In the genomic region with DNA sequence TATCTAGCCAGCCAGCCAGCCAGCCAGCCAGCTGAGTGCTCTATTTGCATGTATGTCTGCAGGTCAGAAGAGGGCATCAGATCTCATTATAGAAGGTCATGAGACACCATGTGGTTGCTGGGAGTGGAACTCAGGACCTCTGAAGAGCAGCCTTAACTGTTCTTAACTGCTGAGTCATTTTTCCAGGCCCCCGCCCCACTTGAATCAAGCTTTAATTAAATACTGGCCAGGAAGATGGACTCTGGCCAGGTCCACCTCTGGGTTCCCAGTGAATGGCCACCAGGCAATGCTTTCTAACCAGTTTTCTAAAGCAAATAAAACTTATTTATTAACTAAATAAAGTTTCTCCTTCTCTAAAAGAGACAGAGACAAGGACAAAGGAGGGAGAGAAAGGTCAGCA, we compare ENCODE assay signal across 20 mouse cellular contexts. TPM values are rescaled to one million over a fixed set of nuclear protein-coding genes. Genes with fewer than 3 reads are reported as not detected.
DNase-seq lines count a peak whose midpoint lies in the region; ATAC-seq and TF ChIP-seq lines count a peak whose summit lies in the region.
"Had no signal": no experiment of that assay in that cellular context is flagged by ENCODE, and none has a peak within 500 bp of the region (broad histone marks: within the 10 kb centered on the region; RNA-seq: fewer than 3 reads in every experiment).

No protein-coding gene starts in this region.

- 82% methylated on average over 1 of the region's 1 CpGs for WGBS in intestine, embryonic 15.5 days
- WGBS in intestine, embryonic 16.5 days = 88% methylated on average over 1 of the region's 1 CpGs
- WGBS in kidney, postnatal 0 days = 76% methylated on average over 1 of the region's 1 CpGs
- WGBS in liver, embryonic 16.5 days (ENCODE audit: insufficient replicate concordance) = 40% methylated on average over 1 of the region's 1 CpGs

- no peaks in the 10 kb centered on the region for H3K4me1 ChIP-seq in intestine, embryonic 15.5 days (replicated peaks)
- H3K4me1 ChIP-seq in intestine, embryonic 16.5 days (ENCODE audit: control insufficient read depth, insufficient read depth, low read length) = no peaks in the 10 kb centered on the region
- H3K4me1 ChIP-seq in kidney, postnatal 0 days (replicated peaks; ENCODE audit: insufficient read depth, low read length) = no peaks in the 10 kb centered on the region
- no peaks in the 10 kb centered on the region for H3K4me1 ChIP-seq in liver, embryonic 16.5 days (ENCODE audit: control insufficient read depth, low read depth, low read length)
- H3K4me1 ChIP-seq: heart, embryonic 13.5 days; stomach, embryonic 15.5 days had no signal

- no peak overlapping the region for H3K27ac ChIP-seq in intestine, embryonic 15.5 days
- H3K27ac ChIP-seq in intestine, embryonic 16.5 days (ENCODE audit: low read length) = no peak overlapping the region
- no peak overlapping the region for H3K27ac ChIP-seq in kidney, postnatal 0 days
- H3K27ac ChIP-seq in liver, embryonic 16.5 days (ENCODE audit: low read length) = no peak overlapping the region
- H3K27ac ChIP-seq: heart, embryonic 13.5 days; stomach, embryonic 15.5 days had no signal

- H3K9ac ChIP-seq in intestine, embryonic 15.5 days = no peak overlapping the region
- no peak overlapping the region for H3K9ac ChIP-seq in intestine, embryonic 16.5 days (ENCODE audit: low read depth, low read length)
- no peak overlapping the region for H3K9ac ChIP-seq in kidney, postnatal 0 days (ENCODE audit: low read depth, low read length)
- H3K9ac ChIP-seq in liver, embryonic 16.5 days (ENCODE audit: low read depth, low read length) = no peak overlapping the region
- H3K9ac ChIP-seq: heart, embryonic 13.5 days; lung, embryonic 14.5 days; stomach, embryonic 15.5 days had no signal

- TF ChIP-seq CTCF in kidney, postnatal 0 days (IDR thresholded peaks at IDR 0.05; ENCODE audit: low read depth) = no peak

- no peak for DNase-seq in kidney, postnatal 0 days (ENCODE audit: low spot score)
- peak; percentile 80 for DNase-seq in lung, postnatal 36 days
- no peak for DNase-seq in heart, adult 8-10 months (ENCODE audit: low spot score)
- no peak for DNase-seq in layer of hippocampus, postnatal 14 days (ENCODE audit: low spot score in 2 of 2)
- DNase-seq in urinary bladder, postnatal 10 days (ENCODE audit: low spot score) = no peak
- DNase-seq: cerebellum, adult 11 months; cerebellum, postnatal 36 days; heart, postnatal 4 days; layer of hippocampus, adult 9-11 months; lung, embryonic 14.5 days; right cerebral cortex, adult 18-20 months; thymus, postnatal 25 days had no signal

- 0 out of 2 replicates have a peak, but pooled peaks have one; percentile 16 for ATAC-seq in intestine, embryonic 15.5 days
- no peak for ATAC-seq in intestine, embryonic 16.5 days
- ATAC-seq in kidney, postnatal 0 days (replicated peaks; ENCODE audit: low FRiP score, low read depth) = peak; percentile 79
- ATAC-seq in liver, embryonic 16.5 days (ENCODE audit: low read depth) = peak; percentile 62

- no peaks in the 10 kb centered on the region for H3K27me3 ChIP-seq in intestine, embryonic 15.5 days (replicated peaks)
- no peaks in the 10 kb centered on the region for H3K27me3 ChIP-seq in intestine, embryonic 16.5 days (replicated peaks; ENCODE audit: control insufficient read depth, insufficient read depth, low read length)
- no peaks in the 10 kb centered on the region for H3K27me3 ChIP-seq in kidney, postnatal 0 days (ENCODE audit: insufficient read depth, low read length)
- no peaks in the 10 kb centered on the region for H3K27me3 ChIP-seq in liver, embryonic 16.5 days (ENCODE audit: control insufficient read depth, insufficient read depth, low read depth, low read length)
- H3K27me3 ChIP-seq: heart, embryonic 13.5 days; stomach, embryonic 15.5 days had no signal

- H3K9me3 ChIP-seq in intestine, embryonic 15.5 days = no peaks in the 10 kb centered on the region
- H3K9me3 ChIP-seq in intestine, embryonic 16.5 days (ENCODE audit: control insufficient read depth, low read length) = no peaks in the 10 kb centered on the region
- no peaks in the 10 kb centered on the region for H3K9me3 ChIP-seq in kidney, postnatal 0 days (replicated peaks; ENCODE audit: low read length)
- H3K9me3 ChIP-seq in liver, embryonic 16.5 days (replicated peaks; ENCODE audit: control insufficient read depth, low read length) = no peaks in the 10 kb centered on the region
- H3K9me3 ChIP-seq: heart, embryonic 13.5 days; stomach, embryonic 15.5 days had no signal

- H3K36me3 ChIP-seq in intestine, embryonic 15.5 days = no peaks in the 10 kb centered on the region
- no peaks in the 10 kb centered on the region for H3K36me3 ChIP-seq in intestine, embryonic 16.5 days (ENCODE audit: control insufficient read depth, insufficient read depth, low read length)
- H3K36me3 ChIP-seq in kidney, postnatal 0 days (ENCODE audit: insufficient read depth, low read length) = no peaks in the 10 kb centered on the region
- H3K36me3 ChIP-seq in liver, embryonic 16.5 days (ENCODE audit: control insufficient read depth, insufficient read depth) = no peaks in the 10 kb centered on the region
- H3K36me3 ChIP-seq: heart, embryonic 13.5 days; stomach, embryonic 15.5 days had no signal

- no peak overlapping the region for H3K4me3 ChIP-seq in intestine, embryonic 15.5 days (replicated peaks)
- H3K4me3 ChIP-seq in intestine, embryonic 16.5 days (ENCODE audit: low read length) = no peak overlapping the region
- H3K4me3 ChIP-seq in kidney, postnatal 0 days (replicated peaks; ENCODE audit: low read depth, low read length) = no peak overlapping the region
- no peak overlapping the region for H3K4me3 ChIP-seq in liver, embryonic 16.5 days (ENCODE audit: low read depth, low read length)
- H3K4me3 ChIP-seq: heart, embryonic 13.5 days; myocyte; stomach, embryonic 15.5 days had no signal

- H3K4me2 ChIP-seq in intestine, embryonic 15.5 days (replicated peaks) = no peak overlapping the region
- no peak overlapping the region for H3K4me2 ChIP-seq in intestine, embryonic 16.5 days (ENCODE audit: low read depth, low read length)
- no peak overlapping the region for H3K4me2 ChIP-seq in kidney, postnatal 0 days (ENCODE audit: low read length)
- no peak overlapping the region for H3K4me2 ChIP-seq in liver, embryonic 16.5 days (ENCODE audit: low read depth, low read length)
- H3K4me2 ChIP-seq: heart, embryonic 13.5 days; lung, embryonic 14.5 days; midbrain, embryonic 11.5 days; stomach, embryonic 15.5 days had no signal

RNA-seq across cellular contexts. Expression of a gene that starts 14.0 kb away (rescaled TPM):
- 47.4 and 49.6 TPM in 2 replicates for polyA plus RNA-seq in intestine, embryonic 15.5 days (2015; fragmentation: Nextera tagmentation; extraction: Ambion mirVana)
- polyA plus RNA-seq in intestine, embryonic 16.5 days (2015; fragmentation: Nextera tagmentation; extraction: Ambion mirVana) = 83.8 and 95.1 TPM in 2 replicates
- 99.3 and 110 TPM in 2 replicates for polyA plus RNA-seq in kidney, postnatal 0 days (2015; fragmentation: Nextera tagmentation; extraction: Ambion mirVana)
- 18.9 and 20.3 TPM in 2 replicates for polyA plus RNA-seq in liver, embryonic 16.5 days (2015; fragmentation: Nextera tagmentation; extraction: Ambion mirVana)
- total RNA-seq in heart, adult 8-10 months (2022) = 1 to 10 TPM; 4.3 to 6.7 (median 5.2) TPM
- total RNA-seq in layer of hippocampus, postnatal 14 days (2021) = 1 to 10 TPM; 3.2 to 3.9 TPM
- total RNA-seq: neutrophil, adult 5-6 weeks had no signal
